In genomic region chr13:9985648-9986047, GRCm38 (mm10) we compare ENCODE assay signal across 17 mouse cellular contexts.
"Had no signal": no experiment of that assay in that cellular context is flagged by ENCODE, and none has a peak within 500 bp of the region (broad histone marks: within the 10 kb centered on the region; RNA-seq: fewer than 3 reads in every experiment).

No protein-coding gene starts in this region.

- H3K9me3 ChIP-seq: limb, embryonic 10.5 days; liver, embryonic 15.5 days; lung, embryonic 15.5 days; midbrain, embryonic 13.5 days; neural tube, embryonic 12.5 days had no signal

- H3K27me3 ChIP-seq: liver, embryonic 15.5 days; lung, embryonic 15.5 days; midbrain, embryonic 13.5 days; neural tube, embryonic 12.5 days had no signal

- H3K9ac ChIP-seq: liver, embryonic 15.5 days; lung, embryonic 15.5 days; midbrain, embryonic 13.5 days; neural tube, embryonic 12.5 days had no signal

- H3K4me3 ChIP-seq: layer of hippocampus, adult 2 months; limb, embryonic 10.5 days; liver, embryonic 15.5 days; lung, embryonic 15.5 days; midbrain, embryonic 13.5 days; neural tube, embryonic 12.5 days had no signal

- H3K4me1 ChIP-seq: limb, embryonic 10.5 days; liver, embryonic 15.5 days; lung, embryonic 15.5 days; midbrain, embryonic 13.5 days; neural tube, embryonic 12.5 days had no signal

- DNase-seq: kidney, adult 9 months; kidney, postnatal 10 days; kidney, postnatal 4 days; retina, postnatal 1 day; right cerebral cortex, postnatal 4 days; spleen, adult 18-20 months; thymus, adult 18-20 months; thymus, postnatal 14 days had no signal

- H3K27ac ChIP-seq: layer of hippocampus, adult 2 months; limb, embryonic 10.5 days; liver, embryonic 15.5 days; lung, embryonic 15.5 days; macrophage; midbrain, embryonic 13.5 days; neural tube, embryonic 12.5 days had no signal

- ATAC-seq: intestine, postnatal 0 days; midbrain, embryonic 13.5 days had no signal

- H3K36me3 ChIP-seq: limb, embryonic 10.5 days; liver, embryonic 15.5 days; lung, embryonic 15.5 days; midbrain, embryonic 13.5 days; neural tube, embryonic 12.5 days had no signal

- H3K4me2 ChIP-seq: liver, embryonic 11.5 days; liver, embryonic 15.5 days; lung, embryonic 15.5 days; midbrain, embryonic 13.5 days; neural tube, embryonic 12.5 days had no signal
